Mouse (Mus musculus) myocyte (in vitro differentiated cells): ENCODE data around the gene Syngr1.

Experiments
- MYOD1 ChIP-seq, 3 experiments: IDR thresholded peaks; one replicate each; pipeline ENCODE4 v1.6.1; 2011; ENCODE audit warnings: control low read depth in 2 of 3, low read depth in 2 of 3, mild to moderate bottlenecking in 2 of 3, moderate library complexity in 1 of 3; ENCODE audit not compliant: insufficient read length in 2 of 3, control insufficient read depth in 1 of 3
- POLR2AphosphoS2 ChIP-seq: IDR thresholded peaks from one replicate; pipeline ENCODE4 v1.6.1; 2011; ENCODE audit warnings: low read depth, control low read depth; ENCODE audit not compliant: insufficient read length

GRCm38 (mm10) chr15:80064965-80065364 is 26.2 kb upstream of the Syngr1 start:
- TF ChIP-seq MYOD1 (IDR thresholded peaks at IDR 0.05; ENCODE audit: control insufficient read depth in 1 of 3, insufficient read length in 2 of 3, low read depth in 2 of 3) (no peak), POLR2AphosphoS2 (no peak)
